Mouse (Mus musculus) CH12.LX (cell line): ENCODE data around the gene Meaf6. TPM values are rescaled to one million over a fixed set of nuclear protein-coding genes. Genes with fewer than 3 reads are reported as not detected.

ENCODE experiments used
- DNase-seq: peaks from one replicate; pipeline ENCODE4 v3.0.0-alpha.2; 2013; ENCODE audit errors: extremely low read depth
- H3K27ac ChIP-seq: 2 replicates; pipeline ENCODE4 v1.5.1; 2012; ENCODE audit warnings: low read depth, mild to moderate bottlenecking, control low read depth, moderate library complexity; ENCODE audit not compliant: insufficient read depth
- H3K27me3 ChIP-seq: replicated peaks from 2 replicates; pipeline ENCODE3; 2012; ENCODE audit warnings: inconsistent platforms
- H3K36me3 ChIP-seq, 2 experiments: replicated peaks in 1 of 2; 2 replicates each; pipeline versions ENCODE3 to v1.6.1; 2012; ENCODE audit warnings: inconsistent platforms in 1 of 2, low read length in 1 of 2, mild to moderate bottlenecking in 1 of 2, mixed read lengths in 1 of 2, moderate library complexity in 1 of 2; ENCODE audit not compliant: control insufficient read depth in 1 of 2, insufficient read depth in 1 of 2
- H3K4me1 ChIP-seq, 2 experiments: 2 replicates each; pipeline ENCODE4 v1.6.1; 2012; ENCODE audit warnings: inconsistent platforms in 1 of 2, moderate library complexity in 1 of 2; ENCODE audit not compliant: insufficient read depth in 2 of 2, control insufficient read depth in 1 of 2
- H3K4me2 ChIP-seq: 2 replicates; pipeline ENCODE4 v1.6.1; 2012; ENCODE audit warnings: low read depth, mild to moderate bottlenecking, control low read depth; ENCODE audit not compliant: poor library complexity, insufficient read depth, severe bottlenecking
- H3K4me3 ChIP-seq, 3 experiments: fragments of 150-350 bp in 1 of 3; sonication (generic) in 1 of 3; replicated peaks in 1 of 3; 2 replicates each; pipeline versions ENCODE3 to v1.5.1; 2011 to 2012; ENCODE audit warnings: low read depth in 2 of 3, low read length in 2 of 3, mild to moderate bottlenecking in 2 of 3, moderate library complexity in 2 of 3, control low read depth in 1 of 3, improper control_type of control experiment in 1 of 3, inconsistent platforms in 1 of 3, mixed read lengths in 1 of 3; ENCODE audit not compliant: poor library complexity in 1 of 3
- H3K79me2 ChIP-seq: replicated peaks from 2 replicates; pipeline ENCODE4 v1.6.1; 2012; ENCODE audit warnings: mild to moderate bottlenecking, moderate library complexity; ENCODE audit not compliant: control insufficient read depth, poor library complexity, insufficient read depth, severe bottlenecking; ENCODE audit errors: extremely low read depth
- H3K9ac ChIP-seq: 2 replicates; pipeline ENCODE4 v1.6.1; 2012; ENCODE audit warnings: low read depth, mild to moderate bottlenecking, control low read depth, moderate library complexity; ENCODE audit not compliant: insufficient read depth
- H3K9me3 ChIP-seq: replicated peaks from 2 replicates; pipeline ENCODE3; 2012; ENCODE audit warnings: low read length, inconsistent platforms, mixed read lengths
- BHLHE40 ChIP-seq: IDR thresholded peaks from 2 replicates; pipeline ENCODE4 v1.6.1; 2011; ENCODE audit warnings: mild to moderate bottlenecking, low read depth, low read length, improper control_type of control experiment
- CHD1 ChIP-seq: IDR thresholded peaks from 2 replicates; pipeline ENCODE4 v1.6.1; 2012; ENCODE audit warnings: low read depth, low read length, improper control_type of control experiment, inconsistent platforms
- CHD2 ChIP-seq: IDR thresholded peaks from 2 replicates; pipeline ENCODE4 v1.6.1; 2011; ENCODE audit warnings: low read length, improper control_type of control experiment
- CTCF ChIP-seq, 2 experiments: IDR thresholded peaks in 1 of 2; conservative IDR thresholded peaks in 1 of 2; 2 replicates each; pipeline ENCODE4 v1.5.1; 2011 to 2012; ENCODE audit warnings: low read depth in 2 of 2, low read length in 2 of 2, improper control_type of control experiment in 1 of 2, inconsistent platforms in 1 of 2, mild to moderate bottlenecking in 1 of 2, moderate library complexity in 1 of 2
- ELF1 ChIP-seq: IDR thresholded peaks from 2 replicates; pipeline ENCODE4 v1.6.1; 2014; ENCODE audit warnings: low read depth, mild to moderate bottlenecking, inconsistent platforms, low read length, improper control_type of control experiment
- EP300 ChIP-seq: IDR thresholded peaks from 2 replicates; pipeline ENCODE4 v1.6.1; 2011; ENCODE audit warnings: low read length, improper control_type of control experiment
- ETS1 ChIP-seq: conservative IDR thresholded peaks from 2 replicates; pipeline ENCODE4 v1.6.1; 2012; ENCODE audit warnings: low read depth, mild to moderate bottlenecking, inconsistent platforms, low read length, improper control_type of control experiment, moderate library complexity
- GABPA ChIP-seq: IDR thresholded peaks from 2 replicates; pipeline ENCODE4 v1.6.1; 2012; ENCODE audit warnings: low read depth, low read length, improper control_type of control experiment, inconsistent platforms; ENCODE audit not compliant: insufficient replicate concordance
- IRF4 ChIP-seq: IDR thresholded peaks from 2 replicates; pipeline ENCODE4 v1.6.1; 2014; ENCODE audit warnings: low read depth, mild to moderate bottlenecking, inconsistent platforms, low read length, improper control_type of control experiment
- JUND ChIP-seq: conservative IDR thresholded peaks from 2 replicates; pipeline ENCODE4 v1.6.1; 2011; ENCODE audit warnings: low read depth, low read length, improper control_type of control experiment
- MAX ChIP-seq: IDR thresholded peaks from 2 replicates; pipeline ENCODE4 v1.6.1; 2011; ENCODE audit warnings: low read length, improper control_type of control experiment
- MAZ ChIP-seq: IDR thresholded peaks from 2 replicates; pipeline ENCODE4 v1.6.1; 2012; ENCODE audit warnings: low read depth, mild to moderate bottlenecking, inconsistent platforms, low read length, improper control_type of control experiment, moderate library complexity
- MEF2A ChIP-seq: IDR thresholded peaks from 2 replicates; pipeline ENCODE4 v1.6.1; 2014; ENCODE audit warnings: low read depth, mild to moderate bottlenecking, inconsistent platforms, low read length, improper control_type of control experiment, borderline replicate concordance
- MXI1 ChIP-seq: IDR thresholded peaks from 2 replicates; pipeline ENCODE4 v1.6.1; 2011; ENCODE audit warnings: mild to moderate bottlenecking, low read depth, low read length, improper control_type of control experiment
- MYC ChIP-seq: IDR thresholded peaks from 2 replicates; pipeline ENCODE4 v1.6.1; 2011; ENCODE audit warnings: low read depth, mild to moderate bottlenecking, improper control_type of control experiment, low read length
- NELFE ChIP-seq: IDR thresholded peaks from 2 replicates; pipeline ENCODE4 v1.6.1; 2011; ENCODE audit warnings: low read depth, low read length, improper control_type of control experiment
- POLR2A ChIP-seq: IDR thresholded peaks from 2 replicates; pipeline ENCODE4 v1.6.1; 2011; ENCODE audit warnings: low read depth, mild to moderate bottlenecking, improper control_type of control experiment, low read length
- POLR2AphosphoS2 ChIP-seq: IDR thresholded peaks from 2 replicates; pipeline ENCODE4 v1.6.1; 2011; ENCODE audit warnings: low read depth, low read length, improper control_type of control experiment
- RAD21 ChIP-seq: IDR thresholded peaks from 2 replicates; pipeline ENCODE4 v1.6.1; 2011; ENCODE audit warnings: low read depth, mild to moderate bottlenecking, low read length, improper control_type of control experiment, moderate library complexity
- SIN3A ChIP-seq: IDR thresholded peaks from 2 replicates; pipeline ENCODE4 v1.6.1; 2012; ENCODE audit warnings: low read length, improper control_type of control experiment, inconsistent platforms
- SMC3 ChIP-seq: IDR thresholded peaks from 2 replicates; pipeline ENCODE4 v1.6.1; 2011; ENCODE audit warnings: low read depth, low read length, improper control_type of control experiment
- TBP ChIP-seq: conservative IDR thresholded peaks from 2 replicates; pipeline ENCODE4 v1.6.1; 2011; ENCODE audit warnings: low read depth, low read length, improper control_type of control experiment
- USF1 ChIP-seq: IDR thresholded peaks from 2 replicates; pipeline ENCODE4 v1.6.1; 2014; ENCODE audit warnings: low read depth, mild to moderate bottlenecking, inconsistent platforms, low read length, improper control_type of control experiment
- ZC3H11A ChIP-seq: IDR thresholded peaks from 2 replicates; pipeline ENCODE4 v1.6.1; 2012; ENCODE audit warnings: low read depth, mild to moderate bottlenecking, inconsistent platforms, low read length, improper control_type of control experiment
- ZKSCAN1 ChIP-seq: IDR thresholded peaks from 2 replicates; pipeline ENCODE4 v1.6.1; 2012; ENCODE audit warnings: low read depth, inconsistent platforms, low read length, improper control_type of control experiment, borderline replicate concordance
- ZMIZ1 ChIP-seq: IDR thresholded peaks from 2 replicates; pipeline ENCODE4 v1.6.1; 2012; ENCODE audit warnings: low read depth, mild to moderate bottlenecking, inconsistent platforms, low read length, improper control_type of control experiment
- ZNF384 ChIP-seq: IDR thresholded peaks from 2 replicates; pipeline ENCODE4 v1.6.1; 2012; ENCODE audit warnings: low read depth, low read length, improper control_type of control experiment, inconsistent platforms
- dilution Hi-C: fragments of 300-500 bp; cut with MboI; formaldehyde crosslinking; loops from 2 replicates; pipeline ENCODE4 v1.14.3; 2020; ENCODE audit warnings: low sequenced_read_pairs; ENCODE audit not compliant: extremely low pct_unique_long_range_greater_than_20kb, extremely low pct_ligation_motif_present
- in situ Hi-C: fragments of 300-500 bp; cut with MboI; formaldehyde crosslinking; loops from 3 replicates; pipeline ENCODE4 v1.14.3; 2019; ENCODE audit warnings: low sequenced_read_pairs, low pct_ligation_motif_present, low pct_unique_long_range_greater_than_20kb, mixed read lengths
- polyA plus RNA-seq: library from polyadenylated mRNA; unstranded; fragments of >175 nt; gene quantifications from 2 replicates; pipeline ENCODE4 v1.2.1, GENCODE M21; 2012; ENCODE audit warnings: low read depth; ENCODE audit not compliant: insufficient read length
- total RNA-seq, 2 experiments: library from RNA; depleted of rRNA; stranded (reverse); fragments of 300-350 nt in 1 of 2; fragments of >200 nt in 1 of 2; gene quantifications; 2 replicates each; pipeline ENCODE4 v1.2.3; 2012 to 2014

Gene Meaf6
- total and polyA plus RNA-seq, 3 experiments = 26.4 to 52.8 (median 29.3) TPM

DNA sequence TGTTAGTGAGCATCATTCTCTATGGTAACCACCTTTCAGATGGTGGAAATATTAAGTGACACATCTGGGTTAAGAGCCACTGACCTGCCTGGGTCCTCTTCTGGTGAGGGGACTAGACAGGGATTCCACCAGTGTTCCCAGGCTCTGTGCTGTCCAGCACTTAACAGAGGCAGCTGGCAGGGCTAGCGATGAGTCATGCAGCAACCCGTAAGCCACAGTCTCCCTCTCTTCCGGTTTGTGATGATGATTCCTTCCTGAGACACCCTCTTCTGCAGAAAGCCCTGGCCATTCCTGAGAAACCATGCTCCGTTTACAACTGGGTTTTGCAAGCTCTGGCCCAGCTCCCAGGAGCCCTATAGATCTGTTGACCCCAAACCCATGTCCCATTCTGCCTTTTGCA is 46.6 kb downstream of the Meaf6 start:
- Histone ChIP-seq H3K9ac (no peak overlapping the region), H3K27ac (no peak overlapping the region), H3K9me3 (no peaks in the 10 kb centered on the region), H3K4me2 (no peak overlapping the region), H3K4me1 (peaks cover 17 to 30% of the 10 kb centered on the region in 2 experiments), H3K79me2 (peaks cover 7% of the 10 kb centered on the region), H3K4me3 (no peak overlapping the region), H3K27me3 (peaks cover 3% of the 10 kb centered on the region), H3K36me3 (peaks cover 0 to 4% of the 10 kb centered on the region in 2 experiments)
- TF ChIP-seq MEF2A = no peak
- TF ChIP-seq TBP = no peak
- peak; percentile 49; the same call in 1 of the 2 replicates for TF ChIP-seq ELF1
- TF ChIP-seq EP300 = no peak
- peak; percentile 10; the same call in 1 of the 2 replicates for TF ChIP-seq ETS1
- in situ Hi-C loops = no loop called here
- dilution Hi-C loops = no loop called here
- DNase-seq = no peak

DNA sequence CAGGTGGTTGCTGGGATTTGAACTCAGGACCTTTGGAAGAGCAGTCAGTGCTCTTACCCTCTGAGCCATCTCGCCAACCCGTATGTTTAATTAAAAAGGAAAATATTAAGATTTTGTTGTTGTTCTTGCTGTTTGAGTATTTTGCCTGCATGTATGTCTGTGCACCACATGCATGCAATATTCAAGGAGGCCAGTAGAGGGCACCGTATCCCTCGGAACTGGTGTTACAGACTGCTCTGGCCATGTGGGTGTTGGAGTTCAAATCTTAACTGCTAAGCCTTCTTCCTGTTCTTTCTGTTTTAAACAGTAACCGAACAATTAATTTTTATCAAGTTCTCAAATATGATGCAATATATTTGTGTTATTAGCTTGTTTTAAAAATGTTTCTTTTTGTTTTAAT is 47.5 kb downstream of the Meaf6 start:
- Histone ChIP-seq H3K9ac (no peak overlapping the region), H3K4me1 (peaks cover 17 to 30% of the 10 kb centered on the region in 2 experiments), H3K4me3 (no peak overlapping the region), H3K36me3 (no peaks in the 10 kb centered on the region), H3K79me2 (no peaks in the 10 kb centered on the region), H3K9me3 (no peaks in the 10 kb centered on the region), H3K27ac (no peak overlapping the region), H3K4me2 (no peak overlapping the region), H3K27me3 (peaks cover 3% of the 10 kb centered on the region)
- TF ChIP-seq CTCF (conservative IDR thresholded peaks at IDR 0.05 in 1 of 2, IDR thresholded peaks at IDR 0.05 in 1 of 2; ENCODE audit: low read depth in 2 of 2, low read length in 2 of 2) (peak; percentile 73 to 82), MAZ (no peak; the same call in 1 of the 2 replicates), MEF2A (0 out of 2 replicates have a peak, but pooled peaks have one; percentile 26), ELF1 (peak; percentile 35; the same call in 1 of the 2 replicates), MAX (peak; percentile 90), ZNF384 (no peak), ETS1 (no peak), RAD21 (peak; percentile 74), NELFE (peak; percentile 52; the same call in 1 of the 2 replicates), CHD2 (no peak), ZC3H11A (no peak), BHLHE40 (no peak), ZMIZ1 (no peak), ZKSCAN1 (no peak), SIN3A (no peak), POLR2AphosphoS2 (no peak), GABPA (no peak), USF1 (no peak), CHD1 (no peak), TBP (no peak), SMC3 (peak; percentile 67), MXI1 (peak; percentile 39; the same call in 1 of the 2 replicates), JUND (0 out of 2 replicates have a peak, but pooled peaks have one; percentile 19), POLR2A (no peak), MYC (peak; percentile 97), IRF4 (0 out of 2 replicates have a peak, but pooled peaks have one; percentile 20)
- in situ Hi-C loops = no loop called here
- peak; percentile 81 for DNase-seq
- dilution Hi-C loops = no loop called here
